Mouse (Mus musculus) cortical plate, adult 2 months (tissue): ENCODE measurements around the gene Rec114.

Source experiments
- CTCF ChIP-seq: fragments of 200-500 bp; IDR thresholded peaks from 2 replicates; pipeline ENCODE4 v1.5.1; 2011; ENCODE audit warnings: mild to moderate bottlenecking, control low read depth, low read length; ENCODE audit not compliant: insufficient read depth; ENCODE audit errors: extremely low read depth
- POLR2A ChIP-seq: fragments of 200-500 bp; IDR thresholded peaks from 2 replicates; pipeline ENCODE4 v1.6.1; 2011; ENCODE audit warnings: mild to moderate bottlenecking, low read length, control low read depth; ENCODE audit not compliant: insufficient read depth; ENCODE audit errors: extremely low read depth

DNA sequence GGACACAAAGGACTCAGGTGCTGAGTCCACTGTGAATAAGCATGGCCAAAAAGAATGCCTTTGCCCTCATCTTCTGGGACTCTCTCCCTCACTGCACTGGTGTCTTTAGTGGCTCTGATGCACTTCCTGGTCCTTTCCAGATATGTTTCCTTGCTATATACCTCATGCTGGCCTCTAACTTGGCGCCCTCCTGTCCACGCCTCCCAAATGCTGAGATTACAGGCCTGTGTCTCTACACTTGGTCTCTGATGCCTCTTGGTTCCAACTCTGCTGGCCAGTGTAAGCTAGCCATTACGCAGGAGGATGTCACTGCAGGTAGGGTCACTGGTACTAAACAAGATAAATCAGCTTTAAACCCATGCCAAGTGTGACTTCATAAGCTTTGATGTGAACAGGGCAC, 75.6 kb downstream of the Rec114 start:
- TF ChIP-seq CTCF: no peak
- no peak for TF ChIP-seq POLR2A
